Mouse (Mus musculus) stomach, postnatal 0 days (tissue): Measurements from ENCODE around the gene Pcdh17. TPM values are rescaled to one million over a fixed set of nuclear protein-coding genes. Genes with fewer than 3 reads are reported as not detected.

Experiments
- ATAC-seq: fragments of 200-750 bp; cut with Nextera tagmentation; 2 replicates; pipeline ENCODE4 v1.8.0; 2017; ENCODE audit not compliant: low FRiP score, low TSS enrichment
- DNase-seq: peaks from one replicate; pipeline ENCODE4 v3.0.0-alpha.2; 2016; ENCODE audit warnings: low spot score
- H3K27ac ChIP-seq: fragments of 300-500 bp; sonication (generic); replicated peaks from 2 replicates; pipeline ENCODE4 v1.5.1; 2014; ENCODE audit warnings: mild to moderate bottlenecking, control low read depth
- H3K27me3 ChIP-seq: fragments of 300-500 bp; sonication (generic); 2 replicates; pipeline ENCODE4 v1.6.1; 2014; ENCODE audit warnings: low read length; ENCODE audit not compliant: control insufficient read depth, insufficient read depth
- H3K36me3 ChIP-seq: fragments of 300-500 bp; sonication (generic); 2 replicates; pipeline ENCODE4 v1.6.1; 2014; ENCODE audit warnings: low read length, mixed read lengths; ENCODE audit not compliant: control insufficient read depth, insufficient read depth
- H3K4me1 ChIP-seq: fragments of 300-500 bp; sonication (generic); replicated peaks from 2 replicates; pipeline ENCODE4 v1.6.1; 2014; ENCODE audit warnings: antibody characterized with exemption; ENCODE audit not compliant: control insufficient read depth, insufficient read depth
- H3K4me2 ChIP-seq: fragments of 300-500 bp; sonication (generic); replicated peaks from 2 replicates; pipeline ENCODE4 v1.6.1; 2014; ENCODE audit warnings: low read depth, mild to moderate bottlenecking, control low read depth, moderate library complexity
- H3K4me3 ChIP-seq: fragments of 300-500 bp; sonication (generic); 2 replicates; pipeline ENCODE4 v1.5.1; 2014; ENCODE audit warnings: low read depth, low read length, control low read depth
- H3K9ac ChIP-seq: fragments of 300-500 bp; sonication (generic); 2 replicates; pipeline ENCODE4 v1.6.1; 2014; ENCODE audit warnings: mild to moderate bottlenecking, low read length, control low read depth, mixed read lengths
- H3K9me3 ChIP-seq: fragments of 300-500 bp; sonication (generic); 2 replicates; pipeline ENCODE4 v1.6.1; 2016; ENCODE audit warnings: low read length; ENCODE audit not compliant: control insufficient read depth
- CTCF ChIP-seq: IDR thresholded peaks from 2 replicates; pipeline ENCODE4 v1.5.1; 2016; ENCODE audit warnings: antibody characterized with exemption, low read depth, mild to moderate bottlenecking, moderate library complexity
- EP300 ChIP-seq: optimal IDR thresholded peaks from 2 replicates; pipeline ENCODE3; 2016; ENCODE audit warnings: antibody characterized with exemption
- polyA plus RNA-seq: library from polyadenylated mRNA; unstranded; fragments of >200 nt; fragmentation: Nextera tagmentation; extraction: Ambion mirVana; gene quantifications from 2 replicates; pipeline ENCODE4 v1.2.1, GENCODE M21; 2015

Pcdh17 gene
- polyA plus RNA-seq, 1 experiment from 2014 or later = 2.5 TPM

- H3K27ac ChIP-seq = no peak overlapping the region
- ATAC-seq (no peak), DNase-seq (no peak)
- H3K4me1 ChIP-seq = no peaks in the 10 kb centered on the region
- H3K4me3 ChIP-seq = no peak overlapping the region
- no peaks in the 10 kb centered on the region for H3K27me3 ChIP-seq
- no peaks in the 10 kb centered on the region for H3K9me3 ChIP-seq
- no peak overlapping the region for H3K4me2 ChIP-seq
- H3K36me3 ChIP-seq = no peaks in the 10 kb centered on the region
- TF ChIP-seq CTCF (no peak), EP300 (no peak)
- no peak overlapping the region for H3K9ac ChIP-seq
These were observed 127.7 kb downstream of the Pcdh17 start for GRCm38 (mm10) chr14:84571071-84571470.
